Mouse (Mus musculus) activated CD4-positive, CD25-positive, alpha-beta regulatory T cell, adult 4 months (primary cell): ENCODE measurements at regions not wholly inside any gene's neighbourhood (a gene's known extent, or its start where the extent isn't known, plus 50 kb on each side); places are given as distances from the start of the nearest gene placed in this dataset.
A peak's percentile ranks its signal among the peaks of the same experiment; 100 is the strongest.

Experiments used
- ATAC-seq: one replicate; pipeline ENCODE4 v1.8.0; 2017

DNA sequence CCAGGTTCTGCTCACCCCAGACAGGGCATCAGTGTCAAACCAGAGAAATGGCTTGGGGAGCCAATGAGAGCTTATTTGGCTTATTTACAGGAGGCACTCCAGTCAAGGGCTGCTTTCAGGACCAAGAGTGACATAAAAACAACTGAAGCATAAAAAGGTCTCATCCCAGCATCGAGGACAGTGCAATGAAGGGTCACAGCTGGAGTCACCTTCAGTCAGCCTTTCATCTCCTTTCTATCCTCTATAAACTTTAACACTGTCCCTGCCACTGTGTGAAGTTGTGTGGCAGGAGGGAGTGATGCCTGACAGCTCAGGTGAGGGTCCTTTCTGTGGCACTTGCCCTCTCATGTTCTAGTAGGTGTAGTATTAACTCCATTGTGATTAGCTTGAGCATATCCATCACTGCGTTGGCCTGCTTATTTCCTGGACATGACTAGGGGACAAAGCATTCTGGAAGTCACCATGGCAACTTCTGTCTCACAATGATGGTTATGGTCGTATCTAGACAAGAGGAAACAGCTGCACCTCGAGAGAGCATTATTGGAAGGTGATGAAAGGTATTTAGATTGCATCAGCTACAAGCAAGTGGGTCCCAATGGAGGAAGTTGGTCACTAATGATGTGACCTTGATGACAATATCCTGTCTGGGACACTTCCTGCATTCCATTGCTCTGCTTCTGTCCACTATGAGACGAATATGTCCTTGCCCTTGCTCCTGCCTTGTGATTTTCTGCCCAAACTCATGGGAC lies 87.8 kb upstream of the Enpp6 start:
- ATAC-seq = no peak

DNA sequence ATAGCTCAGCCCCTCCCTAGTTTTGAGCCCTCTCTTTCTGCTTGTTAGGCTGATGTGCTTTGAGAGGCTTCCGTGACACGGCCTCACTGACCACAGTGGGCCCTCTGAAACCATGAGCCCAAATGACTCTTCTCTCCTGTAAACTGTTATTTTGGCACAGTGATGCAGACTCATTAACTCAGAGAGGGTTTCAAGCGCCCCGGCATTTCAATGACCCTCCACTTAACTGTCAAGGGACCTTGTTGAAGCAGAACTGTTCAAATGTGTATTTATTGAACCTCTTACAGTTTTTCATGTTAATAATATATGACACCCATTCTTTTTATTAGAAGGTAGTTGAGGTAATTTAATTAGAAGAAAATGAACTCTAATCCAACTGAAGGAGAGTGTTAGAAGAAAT lies 85.9 kb upstream of the Enpp6 start:
- ATAC-seq = no peak

DNA sequence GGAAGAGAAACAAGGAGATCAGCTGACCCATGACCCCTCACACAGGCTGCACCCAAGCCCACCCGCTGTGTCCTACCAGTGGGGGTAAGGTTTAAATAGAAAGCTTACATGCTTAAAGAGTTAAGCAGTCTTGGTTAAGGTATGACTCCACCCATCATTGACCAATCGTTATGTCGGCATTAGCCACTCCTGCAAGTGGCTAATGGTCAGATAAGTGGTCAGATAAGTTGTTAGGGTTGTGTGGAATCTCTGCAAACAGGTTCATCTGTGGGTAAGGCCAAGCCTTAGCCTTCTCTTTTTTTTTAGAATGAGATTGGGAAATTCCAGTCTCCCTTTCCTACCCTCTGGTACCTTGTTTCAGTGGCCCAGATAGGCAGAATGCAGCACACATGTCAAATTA lies 82.0 kb upstream of the Enpp6 start:
- ATAC-seq = no peak

DNA sequence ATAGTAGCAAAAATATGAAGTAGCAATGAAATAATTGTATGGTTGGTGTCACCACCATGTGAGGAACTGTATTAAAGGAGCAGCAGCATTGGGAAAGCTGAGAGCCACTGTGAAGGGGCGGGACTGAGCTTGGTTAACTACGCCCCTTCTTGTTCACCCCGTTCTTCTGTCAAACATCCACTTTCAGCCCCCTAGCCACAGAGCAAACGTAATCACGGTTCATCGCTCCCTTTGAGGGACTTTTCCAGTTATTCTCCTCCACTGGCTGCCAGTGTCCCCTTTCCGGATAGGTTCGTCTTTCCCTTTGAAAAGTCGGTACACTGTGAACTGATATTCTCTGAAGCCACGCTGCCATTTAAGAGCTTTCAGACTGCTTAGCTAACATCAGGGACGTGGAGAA lies 79.3 kb upstream of the Enpp6 start:
- no peak for ATAC-seq

DNA sequence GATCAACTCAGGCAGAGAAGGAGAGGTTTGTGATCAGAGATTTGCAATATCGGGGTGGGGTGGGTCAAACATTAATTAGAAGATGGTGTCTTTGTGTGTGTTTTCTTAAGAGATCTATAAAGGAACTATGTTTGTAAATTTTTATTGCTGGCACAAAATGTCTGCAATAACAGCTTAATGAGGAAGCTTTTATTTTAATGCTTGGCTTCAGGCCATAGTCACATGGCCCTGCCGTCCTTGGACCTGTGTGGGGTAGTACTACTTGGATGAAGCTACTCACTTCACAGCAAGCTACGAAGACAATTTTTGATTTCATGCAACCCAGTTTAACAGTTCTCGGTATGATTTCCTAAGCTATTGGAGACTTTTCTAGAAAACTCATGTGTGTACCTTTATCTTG lies 78.5 kb upstream of the Enpp6 start:
- no peak for ATAC-seq

DNA sequence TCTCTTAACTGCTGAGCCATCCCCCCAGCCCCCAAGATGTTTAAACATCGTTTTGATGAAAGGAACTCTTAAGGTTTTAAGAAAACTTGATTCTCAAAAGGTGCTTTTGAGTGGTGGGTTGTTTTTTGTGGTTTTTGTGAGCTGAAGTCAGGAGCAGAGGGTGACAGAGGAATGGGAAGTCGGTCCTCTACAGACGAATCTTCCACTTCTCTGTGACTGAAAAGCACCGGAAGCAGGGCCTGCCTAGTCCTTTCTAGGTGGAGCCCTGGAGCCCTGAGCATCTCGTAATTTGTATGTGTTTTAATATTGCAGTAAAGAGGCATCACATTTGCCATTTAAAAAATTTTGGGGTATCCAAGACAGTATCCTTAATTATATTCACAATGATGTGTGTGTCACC lies 72.7 kb upstream of the Enpp6 start:
- ATAC-seq = peak; percentile 86

DNA sequence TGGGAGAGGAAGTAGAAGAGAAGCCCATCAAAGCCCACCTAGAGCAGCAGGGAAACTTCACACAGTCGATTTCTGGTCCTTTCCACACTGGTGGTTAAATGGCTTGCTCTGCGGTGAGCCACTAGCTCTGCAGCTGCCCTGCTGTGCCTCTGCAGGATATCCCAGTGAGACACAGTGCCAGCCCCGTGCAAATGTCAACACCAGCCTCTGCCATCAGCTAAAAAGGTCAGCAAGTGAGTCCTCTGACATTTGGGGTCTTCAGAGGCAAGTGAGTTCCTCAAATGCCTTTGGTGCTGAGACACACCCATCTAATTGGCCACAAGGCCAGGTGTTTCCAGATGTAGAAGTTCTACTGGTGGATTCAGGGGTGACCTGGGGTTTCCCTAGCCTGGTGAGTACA lies 66.6 kb upstream of the Enpp6 start:
- ATAC-seq = peak; percentile 72

DNA sequence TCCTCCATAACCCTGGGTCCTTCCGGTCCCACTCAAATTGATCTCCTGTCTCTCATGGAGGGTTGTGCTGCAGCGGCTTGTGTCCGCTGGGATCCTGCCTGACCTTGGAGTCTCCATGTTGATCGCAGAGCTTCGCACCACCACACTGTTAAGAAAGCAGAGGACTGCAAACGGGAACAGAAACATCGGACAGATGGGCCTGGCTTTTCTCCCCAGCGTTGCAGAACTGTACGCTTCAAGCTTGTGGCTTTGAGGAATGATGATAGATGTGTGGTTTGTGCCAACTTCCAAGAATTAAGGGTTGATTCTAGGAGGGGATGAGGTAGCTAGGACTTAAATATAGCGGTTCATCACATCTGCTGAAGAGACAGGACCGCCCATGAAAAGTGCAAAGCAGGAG lies 65.6 kb upstream of the Enpp6 start:
- no peak for ATAC-seq

DNA sequence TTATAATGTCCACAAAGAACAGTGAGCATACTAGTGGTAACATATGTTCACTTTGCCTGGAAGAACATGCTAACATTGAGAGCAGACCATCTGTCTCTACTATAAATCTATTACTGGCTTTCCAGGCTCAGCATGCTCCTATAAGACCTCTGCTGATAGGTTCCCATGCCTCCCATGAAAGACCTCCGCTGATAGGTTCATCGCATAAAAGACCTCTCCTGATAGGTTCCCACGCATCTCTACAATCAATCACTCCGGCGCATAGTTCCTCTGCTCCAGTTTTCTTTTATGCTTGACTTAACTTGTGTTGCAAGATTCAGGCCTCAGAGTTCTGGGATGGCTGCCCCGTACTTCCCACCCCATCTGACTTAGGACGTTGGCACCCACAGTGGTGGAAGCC lies 65.1 kb upstream of the Enpp6 start:
- ATAC-seq = peak; percentile 26

DNA sequence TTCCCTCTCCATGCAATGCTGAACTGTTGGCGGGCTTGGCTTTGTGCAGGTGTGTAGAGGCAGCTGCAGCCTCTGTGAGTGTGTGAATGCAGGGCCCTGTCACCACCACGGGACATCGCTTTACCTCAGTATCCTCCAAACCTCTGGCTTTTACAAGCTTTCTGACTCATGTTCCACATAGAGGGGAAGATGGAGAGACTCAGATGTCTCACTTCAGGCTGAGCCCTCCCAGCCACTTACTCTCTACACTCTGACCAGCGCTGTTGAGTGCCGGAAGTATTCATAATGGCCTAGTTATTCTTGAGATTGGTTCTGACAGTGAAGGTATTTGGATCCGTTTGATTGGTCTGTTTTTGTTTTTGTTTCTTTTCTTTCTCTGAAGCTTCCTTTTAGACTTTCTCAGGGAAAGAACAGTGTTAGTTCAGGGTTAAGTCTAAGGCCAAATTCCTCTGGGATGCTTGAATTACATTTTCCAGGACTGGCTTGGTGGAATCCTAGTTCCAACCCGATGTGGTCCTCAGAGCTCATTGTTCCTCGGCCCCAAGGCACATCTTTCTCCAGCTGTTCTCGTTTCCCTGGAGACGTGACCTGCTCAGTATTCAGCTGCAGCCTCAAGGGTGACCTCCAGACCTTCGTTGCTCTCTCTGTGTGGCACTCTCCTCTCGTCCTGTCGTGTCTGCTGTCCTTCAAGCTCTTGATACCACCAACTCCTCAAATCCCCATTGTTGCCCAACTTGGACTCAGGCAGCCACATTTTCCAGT lies 61.7 kb upstream of the Enpp6 start:
- no peak for ATAC-seq

DNA sequence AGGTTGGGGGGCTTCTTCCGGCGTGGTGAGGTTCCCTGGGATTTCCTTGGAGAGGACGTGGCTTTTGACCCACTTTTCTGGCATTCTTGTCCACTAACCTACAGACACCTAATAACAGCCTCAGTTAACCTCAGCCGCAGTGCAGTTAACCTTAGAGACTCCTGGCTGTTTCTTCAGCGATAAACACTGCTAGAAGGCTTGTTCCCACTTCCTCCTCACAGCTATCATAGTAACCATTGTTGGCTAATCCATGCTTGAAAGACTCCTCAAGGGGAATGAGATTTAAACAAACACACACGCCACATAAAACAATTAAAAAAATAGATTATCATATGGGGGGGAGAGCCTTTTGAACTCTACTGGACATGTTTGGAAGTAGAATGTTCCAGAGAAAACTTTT lies 58.0 kb upstream of the Enpp6 start:
- no peak for ATAC-seq

DNA sequence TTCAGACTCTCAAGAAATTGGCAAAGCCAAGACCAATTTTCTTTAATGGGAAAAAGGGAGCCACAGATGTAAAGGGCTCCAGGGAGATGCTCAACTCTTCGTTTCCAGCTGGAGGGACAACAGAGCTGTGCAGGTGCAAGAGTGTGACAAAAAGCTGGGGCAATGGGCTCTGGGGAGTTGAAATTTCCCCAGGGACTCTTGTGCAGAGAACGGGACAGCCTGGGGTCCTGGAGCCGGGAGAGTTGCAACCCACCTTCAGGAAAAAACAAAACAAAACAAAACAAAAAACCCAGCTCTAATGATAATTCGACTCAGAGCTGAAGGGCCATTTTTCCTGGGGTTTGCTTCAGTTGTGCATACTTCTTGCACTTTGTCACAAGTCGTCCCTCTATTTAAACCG lies 57.0 kb upstream of the Enpp6 start:
- ATAC-seq = no peak

DNA sequence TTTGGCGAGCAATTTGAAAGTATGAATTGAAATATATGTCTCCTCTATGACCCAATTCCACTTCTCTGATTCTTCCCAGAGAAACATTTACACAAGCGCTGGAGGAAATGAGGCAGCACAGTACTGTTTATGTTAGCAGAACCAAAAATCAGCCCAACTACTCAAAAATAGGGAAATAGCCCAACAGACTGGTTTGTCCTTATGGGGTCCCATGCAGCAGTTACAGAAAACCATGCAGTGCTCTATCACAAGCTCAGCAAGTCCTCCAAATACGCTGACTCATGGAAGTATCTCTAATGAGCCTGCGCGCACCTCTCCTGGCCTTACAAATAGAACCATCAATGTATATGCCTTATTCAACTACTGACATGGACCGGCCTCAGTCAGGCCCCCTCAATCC lies 55.4 kb upstream of the Enpp6 start:
- no peak for ATAC-seq

DNA sequence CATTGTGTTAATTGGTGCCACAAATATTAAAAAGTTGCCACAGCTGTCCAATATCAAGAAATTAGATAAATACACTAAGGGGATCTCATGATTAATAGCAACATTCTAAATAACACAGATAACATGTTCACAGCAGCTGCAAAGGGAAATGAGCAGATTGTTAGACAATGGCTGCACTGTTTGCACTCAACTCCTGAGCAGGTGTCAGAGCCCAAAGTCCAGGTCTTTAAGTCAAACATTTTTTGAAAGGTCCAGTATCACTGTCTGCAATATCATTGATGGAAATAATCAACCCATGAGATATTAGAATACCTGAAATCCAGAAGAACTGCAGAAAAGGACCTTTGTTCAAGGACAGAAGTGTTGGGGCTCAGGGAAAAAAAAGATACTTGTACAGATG lies 53.4 kb upstream of the Enpp6 start:
- no peak for ATAC-seq

DNA sequence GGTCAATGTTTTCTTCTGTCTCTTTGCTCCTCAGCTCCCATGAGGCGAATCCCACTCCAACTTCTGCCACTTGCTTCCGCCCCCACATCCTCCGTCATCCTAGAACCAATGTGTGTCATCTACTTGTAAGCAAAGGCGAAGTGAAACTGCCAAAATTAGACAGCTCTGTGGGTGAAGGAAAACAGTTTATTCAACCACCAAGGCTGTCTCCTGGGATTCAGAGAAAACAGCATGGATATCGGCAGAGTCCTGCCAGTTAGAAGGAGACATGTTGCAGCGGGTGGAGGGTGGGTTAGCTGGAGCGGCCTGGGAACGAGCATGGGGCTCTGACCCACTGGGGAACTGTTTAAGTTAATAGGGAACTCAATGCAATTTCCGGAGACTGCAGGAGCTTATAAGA lies 52.4 kb upstream of the Enpp6 start:
- ATAC-seq = no peak

DNA sequence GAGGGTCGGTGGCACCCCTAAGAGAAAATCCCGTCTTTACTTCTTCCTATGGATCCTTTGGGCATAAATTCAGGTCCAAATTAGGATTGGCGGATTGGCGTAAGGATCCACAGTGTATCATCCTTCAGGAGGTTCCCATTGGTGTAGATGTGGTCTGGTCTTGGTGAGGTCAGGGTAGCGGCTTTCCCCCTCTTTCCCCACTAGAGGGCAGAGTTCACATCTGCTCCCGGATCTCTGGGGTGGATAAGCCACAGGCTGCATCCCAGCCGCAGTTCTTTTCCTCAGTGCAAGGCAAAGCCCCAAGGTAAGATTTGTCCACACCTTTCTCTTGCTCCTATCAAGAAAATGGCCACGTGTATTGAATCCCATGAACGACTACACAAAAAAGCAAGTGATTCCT lies 51.8 kb upstream of the Enpp6 start:
- peak; percentile 80 for ATAC-seq

DNA sequence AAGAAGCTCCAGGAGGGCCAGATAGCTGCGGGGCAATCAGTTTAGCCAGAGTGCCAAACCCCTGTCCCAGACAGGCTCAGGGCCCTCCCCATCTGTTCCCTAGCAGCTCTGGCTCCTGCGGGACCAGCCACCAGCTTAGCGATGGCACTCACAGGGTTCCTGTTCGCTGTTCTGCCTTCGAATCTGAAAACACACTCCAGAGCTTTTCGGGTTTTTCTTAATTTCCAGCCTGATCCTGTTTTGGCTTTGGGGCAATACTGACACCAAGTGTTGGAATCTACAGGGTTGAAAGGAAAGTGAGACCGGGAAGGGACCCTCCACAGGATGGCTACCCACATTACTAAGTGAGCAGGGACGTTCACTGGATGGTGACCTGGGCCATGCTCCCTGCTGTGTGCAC lies 50.6 kb upstream of the Enpp6 start:
- no peak for ATAC-seq
